Mouse (Mus musculus) heart, adult 2 months (tissue): ENCODE results near the gene Gdpgp1.
A peak's percentile ranks its signal among the peaks of the same experiment; 100 is the strongest.

ENCODE experiments used
- CTCF ChIP-seq: fragments of 200-600 bp; IDR thresholded peaks from 2 replicates; pipeline ENCODE4 v1.8.1; 2022; ENCODE audit warnings: antibody characterized with exemption, mild to moderate bottlenecking, moderate library complexity
- EP300 ChIP-seq: fragments of 200-500 bp; IDR thresholded peaks from 2 replicates; pipeline ENCODE4 v1.6.1; 2011; ENCODE audit warnings: low read depth, low read length, control low read depth; ENCODE audit not compliant: insufficient read depth
- POLR2A ChIP-seq: fragments of 200-500 bp; IDR thresholded peaks from 2 replicates; pipeline ENCODE4 v1.6.1; 2011; ENCODE audit warnings: mild to moderate bottlenecking, low read depth, low read length, control low read depth; ENCODE audit not compliant: insufficient read depth

- TF ChIP-seq POLR2A (peak; percentile 91), CTCF (peak; percentile 16; the same call in 1 of the 2 replicates), EP300 (peak; percentile 76; the same call in 1 of the 2 replicates)
Measured at GRCm38 (mm10) chr7:80260625-80261371, 28.1 kb downstream of the Gdpgp1 start, which contains the start of gene Ngrn.
